Mouse (Mus musculus) MEL (cell line): ENCODE data around the gene Olfr918.

Experiments used
- CTCF ChIP-seq, 3 experiments: IDR thresholded peaks in 2 of 3; conservative IDR thresholded peaks in 1 of 3; 2 replicates each; pipeline ENCODE4 v1.5.1; 2011 to 2012; ENCODE audit warnings: low read length in 3 of 3, low read depth in 2 of 3, mild to moderate bottlenecking in 2 of 3, improper control_type of control experiment in 1 of 3, inconsistent platforms in 1 of 3, mixed read lengths in 1 of 3, moderate library complexity in 1 of 3; ENCODE audit not compliant: control insufficient read depth in 1 of 3, insufficient read depth in 1 of 3, poor library complexity in 1 of 3, severe bottlenecking in 1 of 3
- E2F4 ChIP-seq: IDR thresholded peaks from 2 replicates; pipeline ENCODE4 v1.6.1; 2011; ENCODE audit warnings: low read depth, low read length, improper control_type of control experiment, borderline replicate concordance
- NELFE ChIP-seq: IDR thresholded peaks from 2 replicates; pipeline ENCODE4 v1.6.1; 2011; ENCODE audit warnings: low read depth, low read length, improper control_type of control experiment
- TBP ChIP-seq: IDR thresholded peaks from 2 replicates; pipeline ENCODE4 v1.8.0; 2011; ENCODE audit warnings: low read depth, low read length, improper control_type of control experiment

DNA sequence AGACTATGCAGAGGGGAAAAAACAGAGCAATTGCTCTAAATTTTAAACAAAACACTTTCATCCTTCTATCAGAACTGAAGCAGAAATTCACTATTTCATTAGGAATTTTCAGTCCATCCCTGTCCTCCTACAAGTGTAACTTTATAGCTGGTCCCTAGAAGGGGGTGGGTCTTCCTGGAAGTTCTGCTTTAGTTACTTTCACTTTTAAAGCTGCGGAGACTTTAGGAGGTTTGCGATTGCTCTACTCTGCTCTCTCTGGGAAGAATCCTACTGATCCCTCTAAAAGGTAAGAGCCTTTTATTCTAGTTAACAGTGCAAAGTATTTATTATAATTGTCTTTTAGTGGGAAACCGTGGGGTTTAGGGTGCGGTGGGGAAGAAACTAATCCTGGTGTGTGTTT, 43.7 kb upstream of the Olfr918 start, which contains the start of gene Vwa5a:
- TF ChIP-seq NELFE (no peak), E2F4 (no peak), CTCF (IDR thresholded peaks at IDR 0.05 in 2 of 3, conservative IDR thresholded peaks at IDR 0.05 in 1 of 3; ENCODE audit: control insufficient read depth in 1 of 3, insufficient read depth in 1 of 3, low read depth in 2 of 3, low read length in 3 of 3, poor library complexity in 1 of 3, severe bottlenecking in 1 of 3) (no peak), TBP (no peak)
